Mouse (Mus musculus) megakaryocyte progenitor cell, adult 5-6 weeks (primary cell): ENCODE results near the gene Tagap1. TPM values are rescaled to one million over a fixed set of nuclear protein-coding genes. Genes with fewer than 3 reads are reported as not detected.
A peak's percentile ranks its signal among the peaks of the same experiment; 100 is the strongest.
"Not testable (repeated sequence)": the region's sequence is repeated elsewhere in the genome, so short reads cannot be mapped to it uniquely, and the experiment has no call there.

ENCODE experiments used
- ATAC-seq: replicated peaks from 2 replicates; pipeline ENCODE4 v1.8.0; 2016; ENCODE audit warnings: mild to moderate bottlenecking, moderate TSS enrichment, inconsistent platforms; ENCODE audit not compliant: poor library complexity
- total RNA-seq, 2 experiments: library from RNA; stranded (forward) in 1 of 2; stranded (reverse) in 1 of 2; fragments of 157-497, 149-512 nt in 1 of 2; fragments of 200-1000 nt in 1 of 2; gene quantifications; 2 replicates each; pipeline versions ENCODE4 v1.2.3 to v1.2.4; 2015 to 2017

Gene Tagap1
- total RNA-seq, 2 experiments from 2014 or later = 34.9 to 58.1 TPM

- ATAC-seq = not testable (repeated sequence)
Measured at GRCm38 (mm10) chr17:6962936-6963335, 2.0 kb upstream of the Tagap1 start.

- ATAC-seq = not testable (repeated sequence)
Measured at GRCm38 (mm10) chr17:6962339-6962738, 1.4 kb upstream of the Tagap1 start.

- peak; percentile 82 for ATAC-seq
Measured at GRCm38 (mm10) chr17:6961181-6962000, 435 bp upstream of the Tagap1 start.

- not testable (repeated sequence) for ATAC-seq
Measured at GRCm38 (mm10) chr17:6960349-6960748, 607 bp downstream of the Tagap1 start.

- ATAC-seq = not testable (repeated sequence)
Measured at GRCm38 (mm10) chr17:6959543-6960259, 1.3 kb downstream of the Tagap1 start.

- ATAC-seq = not testable (repeated sequence)
Measured at GRCm38 (mm10) chr17:6958881-6959280, 2.1 kb downstream of the Tagap1 start.

- peak; percentile 11 for ATAC-seq
Measured at GRCm38 (mm10) chr17:6948769-6949228, 12.2 kb downstream of the Tagap1 start.

GRCm38 (mm10) chr17:6947984-6948768, 12.8 kb downstream of the Tagap1 start, which contains the start of gene Rsph3b:
Rsph3b (minus strand) TSS chr17:6948682.
- ATAC-seq = peak; percentile 90

- ATAC-seq = peak; percentile 8
Measured at GRCm38 (mm10) chr17:6947637-6947983, 13.3 kb downstream of the Tagap1 start.

GRCm38 (mm10) chr17:6942560-6942959, 18.4 kb downstream of the Tagap1 start:
- 0 out of 2 replicates have a peak, but pooled peaks have one; percentile 39 for ATAC-seq

DNA sequence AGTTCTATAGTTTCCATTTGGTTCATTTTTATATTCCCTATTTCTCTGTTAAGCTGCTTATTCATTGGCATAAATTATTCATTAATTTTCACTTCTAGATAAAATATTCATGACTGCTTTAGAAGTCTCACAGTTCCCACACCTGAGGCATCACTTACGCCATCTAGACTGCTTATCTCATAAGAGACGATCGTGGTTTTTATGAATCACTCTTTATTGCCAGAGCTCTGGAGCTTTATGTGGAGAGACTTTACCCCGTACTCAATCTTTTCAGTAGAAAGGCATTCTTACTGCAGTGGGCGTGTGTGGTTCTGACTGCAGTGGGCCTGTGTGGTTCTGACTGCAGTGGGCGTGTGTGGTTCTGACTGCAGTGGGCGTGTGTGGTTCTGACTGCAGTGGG, 29.3 kb downstream of the Tagap1 start:
- not testable (repeated sequence) for ATAC-seq

- ATAC-seq = peak; percentile 76
Measured at GRCm38 (mm10) chr17:6920351-6920894, 40.5 kb downstream of the Tagap1 start.

DNA sequence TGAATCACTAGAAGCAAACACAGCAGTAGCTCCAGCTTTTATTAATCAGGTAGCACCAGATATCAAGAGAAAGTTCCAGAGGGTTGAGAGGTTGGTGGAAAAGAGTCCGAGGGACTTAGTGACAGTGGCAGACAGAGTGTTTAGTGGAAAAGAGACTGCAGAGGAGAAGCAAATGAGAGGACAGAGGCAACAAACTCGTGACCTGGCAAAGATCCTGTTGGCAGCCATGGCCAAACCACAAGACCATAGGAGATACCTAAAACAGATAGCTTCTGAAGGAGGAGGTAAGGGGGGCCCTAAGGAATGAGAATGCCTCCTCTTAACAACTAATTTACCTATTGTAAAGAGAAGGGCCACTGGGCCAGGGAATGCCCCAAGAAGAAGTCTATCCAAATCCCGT, 41.6 kb downstream of the Tagap1 start:
- ATAC-seq = peak; percentile 76

DNA sequence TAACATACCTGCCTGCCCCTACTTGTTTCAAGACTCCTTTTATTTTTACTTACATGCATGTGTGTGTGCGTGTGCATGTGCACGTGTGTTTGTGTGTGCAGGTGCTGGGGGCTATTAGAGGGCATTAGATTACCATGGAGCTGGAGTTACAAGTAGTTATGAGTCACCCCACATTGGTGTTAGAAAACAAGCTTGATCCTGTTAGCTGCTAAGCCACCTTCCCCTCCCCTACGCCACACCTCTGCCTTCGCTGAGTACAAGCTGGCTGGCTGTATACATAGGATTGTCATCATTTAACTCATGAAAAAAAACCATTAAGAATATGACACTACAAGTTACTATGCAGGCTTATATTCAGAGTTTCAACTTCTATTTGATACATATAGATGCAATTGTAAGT, 45.7 kb downstream of the Tagap1 start:
- not testable (repeated sequence) for ATAC-seq

DNA sequence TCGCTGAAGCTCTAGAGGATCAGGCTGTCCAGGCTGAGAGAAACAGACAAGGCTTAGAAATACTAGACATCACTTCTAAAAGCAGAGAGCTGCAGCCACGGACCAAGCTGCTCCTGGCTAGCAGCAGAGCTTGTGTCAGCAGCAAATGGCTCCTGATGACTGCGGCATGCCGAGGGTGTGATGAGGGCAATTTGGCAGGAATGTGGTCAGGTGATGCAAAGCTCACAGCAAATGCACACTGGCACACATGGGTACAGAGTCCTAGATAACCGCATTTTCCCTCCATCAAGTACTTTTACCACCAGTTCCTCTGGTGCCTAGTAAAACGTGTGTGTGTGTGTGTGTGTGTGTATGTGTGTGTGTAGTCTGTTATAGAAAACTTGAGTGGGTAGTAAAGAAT, 46.9 kb downstream of the Tagap1 start:
- not testable (repeated sequence) for ATAC-seq

Other genes starting within 250 kb of the Tagap1 start
- 43.8 and 45.3 TPM in 2 replicates for gene Ezr, start 178.4 kb downstream of the Tagap1 start, total RNA-seq (2015)
- 118 and 129 TPM in 2 replicates for gene Ezr, start 178.4 kb downstream of the Tagap1 start, total RNA-seq (2017)
- 30.8 and 30.9 TPM in 2 replicates for gene Rsph3b, start 12.5 kb downstream of the Tagap1 start, total RNA-seq (2015)
- 33.0 and 39.2 TPM in 2 replicates for gene Rsph3b, start 12.5 kb downstream of the Tagap1 start, total RNA-seq (2017)
- gene Rnaset2b, start 9.5 kb upstream of the Tagap1 start, total RNA-seq (2015) = 863 and 899 TPM in 2 replicates
- gene Rnaset2b, start 9.5 kb upstream of the Tagap1 start, total RNA-seq (2017) = 903 and 1,046 TPM in 2 replicates
- gene Gm49721, start 17.7 kb upstream of the Tagap1 start, total RNA-seq (2015) = not detected in 2 replicates
- gene Gm49721, start 17.7 kb upstream of the Tagap1 start, total RNA-seq (2017) = not detected in 2 replicates
- not detected in 2 replicates for gene Gm1604a, start 64.4 kb upstream of the Tagap1 start, total RNA-seq (2015)
- 6.0 and 6.4 TPM in 2 replicates for gene Gm1604a, start 64.4 kb upstream of the Tagap1 start, total RNA-seq (2017)
- 16.5 and 16.9 TPM in 2 replicates for gene Rps6ka2, start 209.0 kb upstream of the Tagap1 start, total RNA-seq (2015)
- 18.7 and 20.4 TPM in 2 replicates for gene Rps6ka2, start 209.0 kb upstream of the Tagap1 start, total RNA-seq (2017)